Mouse (Mus musculus): ENCODE results near the gene Rbm7. TPM values are rescaled to one million over a fixed set of nuclear protein-coding genes. Genes with fewer than 3 reads are reported as not detected.
"Not testable (repeated sequence)": the region's sequence is repeated elsewhere in the genome, so short reads cannot be mapped to it uniquely, and the experiment has no call there.

The Rbm7 gene
- total RNA-seq, 2 experiments from 2014 or later: 13.6 to 14.4 TPM

- peak; percentile 95 for DNase-seq
Measured at GRCm38 (mm10) chr9:48480411-48481213, 14.5 kb downstream of the Rbm7 start, which contains the start of gene Rexo2. Gene Rexo2 (minus strand): TSS chr9:48480623.

GRCm38 (mm10) chr9:48479838-48480410 is 15.2 kb downstream of the Rbm7 start:
- DNase-seq: no peak

GRCm38 (mm10) chr9:48478808-48479207 is 16.3 kb downstream of the Rbm7 start:
- DNase-seq: no peak

- no peak for DNase-seq
Measured at GRCm38 (mm10) chr9:48476236-48477165, 18.6 kb downstream of the Rbm7 start.

- no peak for DNase-seq
Measured at GRCm38 (mm10) chr9:48474367-48474766, 20.7 kb downstream of the Rbm7 start.

GRCm38 (mm10) chr9:48473131-48473530 is 22.0 kb downstream of the Rbm7 start:
- DNase-seq: no peak

GRCm38 (mm10) chr9:48472441-48473025 is 22.6 kb downstream of the Rbm7 start:
- DNase-seq: no peak

- DNase-seq: not testable (repeated sequence)
Measured at GRCm38 (mm10) chr9:48467471-48467870, 27.6 kb downstream of the Rbm7 start.

- DNase-seq: no peak
Measured at GRCm38 (mm10) chr9:48466804-48467203, 28.3 kb downstream of the Rbm7 start.

GRCm38 (mm10) chr9:48465671-48466070 is 29.4 kb downstream of the Rbm7 start:
- no peak for DNase-seq

GRCm38 (mm10) chr9:48461545-48461944 is 33.6 kb downstream of the Rbm7 start:
- no peak for DNase-seq

- DNase-seq: no peak
Measured at GRCm38 (mm10) chr9:48460720-48461119, 34.4 kb downstream of the Rbm7 start.

- no peak for DNase-seq
Measured at GRCm38 (mm10) chr9:48459391-48459790, 35.7 kb downstream of the Rbm7 start.

GRCm38 (mm10) chr9:48458879-48459278 is 36.2 kb downstream of the Rbm7 start:
- no peak for DNase-seq

GRCm38 (mm10) chr9:48455961-48456360 is 39.1 kb downstream of the Rbm7 start:
- DNase-seq: no peak

- no peak for DNase-seq
Measured at GRCm38 (mm10) chr9:48450066-48450465, 45.0 kb downstream of the Rbm7 start.

- no peak for DNase-seq
Measured at GRCm38 (mm10) chr9:48447783-48448209, 47.3 kb downstream of the Rbm7 start.

- DNase-seq: no peak
Measured at GRCm38 (mm10) chr9:48444821-48445220, 50.3 kb downstream of the Rbm7 start.

GRCm38 (mm10) chr9:48443873-48444272 is 51.2 kb downstream of the Rbm7 start:
- no peak for DNase-seq

Measured in gastrocnemius, postnatal 25 days (tissue).